Mouse (Mus musculus): ENCODE data around the gene Cldn9. TPM values are rescaled to one million over a fixed set of nuclear protein-coding genes. Genes with fewer than 3 reads are reported as not detected.

The Cldn9 gene
- polyA plus RNA-seq, 1 experiment: 0.14 TPM

DNA sequence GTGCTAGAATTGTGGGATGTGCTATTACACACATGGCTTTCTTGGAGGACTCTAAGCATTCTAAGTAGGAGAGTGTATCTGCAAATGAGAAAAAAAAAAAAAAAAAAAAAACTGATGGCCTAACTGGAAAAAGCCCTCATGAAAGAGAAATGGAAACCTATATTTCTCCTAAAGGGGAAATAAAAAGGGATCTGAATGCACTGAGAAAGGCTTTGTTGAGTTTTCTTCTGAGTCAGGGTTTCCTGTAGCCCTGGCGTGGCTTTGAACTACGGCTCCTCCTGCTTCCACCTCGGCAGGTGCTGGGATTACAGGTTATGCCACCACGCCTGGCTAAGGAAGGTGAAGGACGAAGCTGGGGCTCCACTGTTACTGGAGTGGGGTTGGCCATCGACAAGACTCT lies 29.8 kb downstream of the Cldn9 start:
- DNase-seq (ENCODE audit: extremely low spot score in 1 of 2, low spot score in 1 of 2): no peak

GRCm38 (mm10) chr17:23653324-23653723 lies 30.5 kb downstream of the Cldn9 start:
- DNase-seq (ENCODE audit: extremely low spot score in 1 of 2, low spot score in 1 of 2): no peak

DNA sequence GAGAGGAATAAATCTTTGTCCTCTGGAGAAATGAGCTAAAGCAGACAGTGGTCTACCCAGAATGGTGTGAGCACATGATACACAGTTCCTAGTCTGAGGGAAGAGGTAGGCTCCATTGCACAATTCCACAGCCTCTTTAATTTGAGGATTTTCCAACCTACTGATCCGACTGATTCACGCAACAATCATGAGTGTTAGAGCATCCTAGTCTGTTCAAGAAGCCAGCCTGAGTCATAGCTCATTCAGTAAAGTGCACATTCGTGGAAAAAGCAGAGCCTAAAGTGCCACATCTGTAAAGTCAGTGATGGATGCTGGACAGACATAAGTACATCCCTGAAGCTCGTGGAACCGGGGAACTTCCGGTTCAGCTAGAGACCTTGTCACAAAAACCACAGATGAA lies 32.5 kb downstream of the Cldn9 start:
- no peak for DNase-seq (ENCODE audit: extremely low spot score in 1 of 2, low spot score in 1 of 2)

GRCm38 (mm10) chr17:23645894-23646293 lies 37.9 kb downstream of the Cldn9 start:
- no peak for DNase-seq (ENCODE audit: extremely low spot score in 1 of 2, low spot score in 1 of 2)

- no peak for DNase-seq (ENCODE audit: extremely low spot score in 1 of 2, low spot score in 1 of 2)
Measured at GRCm38 (mm10) chr17:23644613-23645495, 39.0 kb downstream of the Cldn9 start, which contains the start of gene Mmp25. Gene Mmp25 (minus strand): TSS chr17:23645277.

Other genes with a start within 250 kb of the Cldn9 start
- gene Vmn2r117, start 204.3 kb downstream of the Cldn9 start, polyA plus RNA-seq (2012; rRNA removed): not detected in 2 replicates
- gene Zfp213, start 119.8 kb downstream of the Cldn9 start, polyA plus RNA-seq (2012; rRNA removed): 7.9 and 8.4 TPM in 2 replicates
- gene Zfp13, start 84.5 kb downstream of the Cldn9 start, polyA plus RNA-seq (2012; rRNA removed): 27.8 and 32.2 TPM in 2 replicates
- gene Zscan10, start 83.2 kb downstream of the Cldn9 start, polyA plus RNA-seq (2012; rRNA removed): 0.04 TPM in 1 of 2 replicates, not detected in the other
- 0.38 and 0.40 TPM in 2 replicates for gene Mmp25, start 38.7 kb downstream of the Cldn9 start, polyA plus RNA-seq (2012; rRNA removed)
- gene Bicdl2, start 23.5 kb downstream of the Cldn9 start, polyA plus RNA-seq (2012; rRNA removed): not detected in 2 replicates
- gene Hcfc1r1, start 10.4 kb downstream of the Cldn9 start, polyA plus RNA-seq (2012; rRNA removed): 114 and 144 TPM in 2 replicates
- 9.1 and 11.3 TPM in 2 replicates for gene Thoc6, start 10.1 kb downstream of the Cldn9 start, polyA plus RNA-seq (2012; rRNA removed)
- gene Tnfrsf12a, start 6.6 kb downstream of the Cldn9 start, polyA plus RNA-seq (2012; rRNA removed): 5.6 and 7.0 TPM in 2 replicates
- 0.08 and 0.17 TPM in 2 replicates for gene Cldn6, start 4.8 kb downstream of the Cldn9 start, polyA plus RNA-seq (2012; rRNA removed)
- 0.13 and 0.24 TPM in 2 replicates for gene 1520401A03Rik, start 38.8 kb upstream of the Cldn9 start, polyA plus RNA-seq (2012; rRNA removed)
- 8.1 and 8.7 TPM in 2 replicates for gene Pkmyt1, start 42.3 kb upstream of the Cldn9 start, polyA plus RNA-seq (2012; rRNA removed)
- 47.2 and 49.8 TPM in 2 replicates for gene Paqr4, start 56.8 kb upstream of the Cldn9 start, polyA plus RNA-seq (2012; rRNA removed)
- gene Kremen2, start 61.8 kb upstream of the Cldn9 start, polyA plus RNA-seq (2012; rRNA removed): 0.38 and 0.52 TPM in 2 replicates
- gene Flywch1, start 87.6 kb upstream of the Cldn9 start, polyA plus RNA-seq (2012; rRNA removed): 208 and 231 TPM in 2 replicates
- gene Flywch2, start 102.1 kb upstream of the Cldn9 start, polyA plus RNA-seq (2012; rRNA removed): 38.8 and 41.8 TPM in 2 replicates
- 732 and 866 TPM in 2 replicates for gene Srrm2, start 106.5 kb upstream of the Cldn9 start, polyA plus RNA-seq (2012; rRNA removed)
- 610 and 742 TPM in 2 replicates for gene Elob, start 145.1 kb upstream of the Cldn9 start, polyA plus RNA-seq (2012; rRNA removed)
- gene Prss33, start 152.0 kb upstream of the Cldn9 start, polyA plus RNA-seq (2012; rRNA removed): 0.16 and 1.0 TPM in 2 replicates
- gene Prss32, start 159.8 kb upstream of the Cldn9 start, polyA plus RNA-seq (2012; rRNA removed): 0.06 and 0.10 TPM in 2 replicates
- 0.10 and 0.15 TPM in 2 replicates for gene Prss41, start 160.1 kb upstream of the Cldn9 start, polyA plus RNA-seq (2012; rRNA removed)
- not detected in 2 replicates for gene Prss21, start 184.0 kb upstream of the Cldn9 start, polyA plus RNA-seq (2012; rRNA removed)
- not detected in 2 replicates for gene Dcpp1, start 196.8 kb upstream of the Cldn9 start, polyA plus RNA-seq (2012; rRNA removed)
- gene Dcpp2, start 196.9 kb upstream of the Cldn9 start, polyA plus RNA-seq (2012; rRNA removed): not detected in 2 replicates
- not detected in 2 replicates for gene Dcpp3, start 233.4 kb upstream of the Cldn9 start, polyA plus RNA-seq (2012; rRNA removed)

Measured in frontal cortex, adult 2 months (tissue).